Mouse (Mus musculus) retina, postnatal 7 days (tissue): ENCODE data around the gene Gm20890.
"Not testable (repeated sequence)": the region's sequence is repeated elsewhere in the genome, so short reads cannot be mapped to it uniquely, and the experiment has no call there.

Experiments
- DNase-seq: peaks from one replicate; pipeline ENCODE4 v3.0.0-alpha.2; 2012; ENCODE audit warnings: low read depth, low spot score

Gene Gm20890

GRCm38 (mm10) chrY:26776699-26777098 lies at the start of gene Gm20890:
Gene Gm20890 (minus strand): TSS chrY:26776799.
- not testable (repeated sequence) for DNase-seq
